Mouse (Mus musculus) heart, postnatal 0 days (tissue): ENCODE data around the gene Siglecf.

Experiments
- CTCF ChIP-seq: IDR thresholded peaks from 2 replicates; pipeline ENCODE4 v1.5.1; 2016; ENCODE audit warnings: antibody characterized with exemption, control low read depth, low read depth
- EP300 ChIP-seq: IDR thresholded peaks from 2 replicates; pipeline ENCODE4 v1.6.1; 2016; ENCODE audit warnings: antibody characterized with exemption, low read depth

DNA sequence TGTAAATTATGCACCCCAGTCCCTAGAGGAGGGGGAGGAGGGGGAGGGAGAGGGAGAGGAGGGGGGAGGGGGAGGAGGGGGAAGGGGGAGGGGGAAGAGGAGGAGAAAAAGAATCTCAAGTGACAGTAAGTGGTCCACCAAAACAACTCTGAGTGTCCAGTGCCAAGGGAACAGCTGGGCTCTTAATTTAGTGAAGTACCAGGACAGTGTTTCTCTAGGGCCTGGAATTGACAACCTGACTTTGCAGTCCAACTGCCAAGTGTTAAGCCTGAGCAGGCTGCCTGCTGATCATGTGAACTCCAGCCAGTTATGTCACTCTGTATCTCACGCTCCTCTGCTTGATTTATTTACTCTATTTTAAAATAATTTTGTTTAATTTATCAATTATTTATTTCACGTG lies 17.2 kb upstream of the Siglecf start:
- TF ChIP-seq CTCF (no peak), EP300 (no peak)
